Mouse (Mus musculus) stomach, postnatal 0 days (tissue): ENCODE measurements at regions not wholly inside any gene's neighbourhood (a gene's known extent, or its start where the extent isn't known, plus 50 kb on each side); places are given as distances from the start of the nearest gene placed in this dataset.

ENCODE experiments used
- ATAC-seq: fragments of 200-750 bp; cut with Nextera tagmentation; 2 replicates; pipeline ENCODE4 v1.8.0; 2017; ENCODE audit not compliant: low FRiP score, low TSS enrichment
- DNase-seq: peaks from one replicate; pipeline ENCODE4 v3.0.0-alpha.2; 2016; ENCODE audit warnings: low spot score
- H3K27ac ChIP-seq: fragments of 300-500 bp; sonication (generic); replicated peaks from 2 replicates; pipeline ENCODE4 v1.5.1; 2014; ENCODE audit warnings: mild to moderate bottlenecking, control low read depth
- H3K27me3 ChIP-seq: fragments of 300-500 bp; sonication (generic); 2 replicates; pipeline ENCODE4 v1.6.1; 2014; ENCODE audit warnings: low read length; ENCODE audit not compliant: control insufficient read depth, insufficient read depth
- H3K36me3 ChIP-seq: fragments of 300-500 bp; sonication (generic); 2 replicates; pipeline ENCODE4 v1.6.1; 2014; ENCODE audit warnings: low read length, mixed read lengths; ENCODE audit not compliant: control insufficient read depth, insufficient read depth
- H3K4me1 ChIP-seq: fragments of 300-500 bp; sonication (generic); replicated peaks from 2 replicates; pipeline ENCODE4 v1.6.1; 2014; ENCODE audit warnings: antibody characterized with exemption; ENCODE audit not compliant: control insufficient read depth, insufficient read depth
- H3K4me2 ChIP-seq: fragments of 300-500 bp; sonication (generic); replicated peaks from 2 replicates; pipeline ENCODE4 v1.6.1; 2014; ENCODE audit warnings: low read depth, mild to moderate bottlenecking, control low read depth, moderate library complexity
- H3K4me3 ChIP-seq: fragments of 300-500 bp; sonication (generic); 2 replicates; pipeline ENCODE4 v1.5.1; 2014; ENCODE audit warnings: low read depth, low read length, control low read depth
- H3K9ac ChIP-seq: fragments of 300-500 bp; sonication (generic); 2 replicates; pipeline ENCODE4 v1.6.1; 2014; ENCODE audit warnings: mild to moderate bottlenecking, low read length, control low read depth, mixed read lengths
- H3K9me3 ChIP-seq: fragments of 300-500 bp; sonication (generic); 2 replicates; pipeline ENCODE4 v1.6.1; 2016; ENCODE audit warnings: low read length; ENCODE audit not compliant: control insufficient read depth
- CTCF ChIP-seq: IDR thresholded peaks from 2 replicates; pipeline ENCODE4 v1.5.1; 2016; ENCODE audit warnings: antibody characterized with exemption, low read depth, mild to moderate bottlenecking, moderate library complexity
- EP300 ChIP-seq: optimal IDR thresholded peaks from 2 replicates; pipeline ENCODE3; 2016; ENCODE audit warnings: antibody characterized with exemption
- WGBS: fragments of 180-500 bp; shearing (Covaris S2); extraction: QIAGEN DNeasy Blood & Tissue Kit; methylation state at CpG from one replicate; pipeline ENCODE4 v1.1.7; 2014; 5-methylcytosine and 5-hydroxymethylcytosine counted together

GRCm38 (mm10) chr10:44607334-44607851 is 79.1 kb upstream of the Prdm1 start:
- 40% methylated on average over 5 of the region's 5 CpGs for WGBS
- peak; percentile 60 for ATAC-seq
- H3K36me3 ChIP-seq = no peaks in the 10 kb centered on the region

GRCm38 (mm10) chr10:44604512-44604911 is 76.2 kb upstream of the Prdm1 start:
- Histone ChIP-seq H3K4me3 (no peak overlapping the region), H3K4me1 (no peaks in the 10 kb centered on the region), H3K27ac (no peak overlapping the region), H3K27me3 (no peaks in the 10 kb centered on the region), H3K36me3 (no peaks in the 10 kb centered on the region), H3K9me3 (no peaks in the 10 kb centered on the region), H3K4me2 (no peak overlapping the region), H3K9ac (no peak overlapping the region)
- 82% methylated on average over 11 of the region's 11 CpGs for WGBS
- TF ChIP-seq EP300 (no peak), CTCF (no peak)
- DNase-seq (no peak), ATAC-seq (no peak)

More at GRCm38 (mm10) chr10:44607334-44607851, 79.1 kb upstream of the Prdm1 start:
- Histone ChIP-seq H3K4me3 (no peak overlapping the region), H3K9ac (no peak overlapping the region), H3K9me3 (no peaks in the 10 kb centered on the region), H3K4me2 (no peak overlapping the region; the same call in 1 of the 2 replicates), H3K27me3 (no peaks in the 10 kb centered on the region), H3K27ac (no peak overlapping the region), H3K4me1 (no peaks in the 10 kb centered on the region)
- DNase-seq = peak; percentile 19
- TF ChIP-seq CTCF = no peak
- no peak for TF ChIP-seq EP300

GRCm38 (mm10) chr10:44603461-44603860 is 75.2 kb upstream of the Prdm1 start:
- no peak overlapping the region for H3K27ac ChIP-seq
- no peak for DNase-seq
- H3K36me3 ChIP-seq = no peaks in the 10 kb centered on the region
- no peak overlapping the region for H3K4me3 ChIP-seq
- no peaks in the 10 kb centered on the region for H3K27me3 ChIP-seq
- 78% methylated on average over 5 of the region's 5 CpGs for WGBS
- H3K4me2 ChIP-seq = no peak overlapping the region
- H3K9ac ChIP-seq = no peak overlapping the region
- no peaks in the 10 kb centered on the region for H3K4me1 ChIP-seq
- no peaks in the 10 kb centered on the region for H3K9me3 ChIP-seq
- ATAC-seq = no peak
- TF ChIP-seq CTCF (no peak), EP300 (no peak)

GRCm38 (mm10) chr10:44601550-44601949 is 73.2 kb upstream of the Prdm1 start:
- ATAC-seq (no peak), DNase-seq (no peak)
- no peaks in the 10 kb centered on the region for H3K36me3 ChIP-seq
- no peaks in the 10 kb centered on the region for H3K4me1 ChIP-seq
- no peak overlapping the region for H3K27ac ChIP-seq
- TF ChIP-seq EP300 (no peak), CTCF (no peak)
- no peaks in the 10 kb centered on the region for H3K9me3 ChIP-seq
- no peak overlapping the region for H3K9ac ChIP-seq
- WGBS = 74% methylated on average over 10 of the region's 10 CpGs
- H3K4me3 ChIP-seq = no peak overlapping the region
- no peaks in the 10 kb centered on the region for H3K27me3 ChIP-seq
- H3K4me2 ChIP-seq = no peak overlapping the region

- WGBS = 46% methylated on average over 4 of the region's 4 CpGs
- H3K9ac ChIP-seq = no peak overlapping the region
- H3K27me3 ChIP-seq = no peaks in the 10 kb centered on the region
- TF ChIP-seq CTCF (no peak), EP300 (no peak)
- no peaks in the 10 kb centered on the region for H3K9me3 ChIP-seq
- H3K4me3 ChIP-seq = no peak overlapping the region
- H3K36me3 ChIP-seq = no peaks in the 10 kb centered on the region
- DNase-seq (no peak), ATAC-seq (no peak)
- no peaks in the 10 kb centered on the region for H3K4me1 ChIP-seq
- no peak overlapping the region for H3K4me2 ChIP-seq
- H3K27ac ChIP-seq = no peak overlapping the region
Measured at GRCm38 (mm10) chr10:44599964-44600334, 71.6 kb upstream of the Prdm1 start.

- Histone ChIP-seq H3K27ac (no peak overlapping the region), H3K4me1 (no peaks in the 10 kb centered on the region), H3K4me3 (no peak overlapping the region), H3K9me3 (no peaks in the 10 kb centered on the region), H3K36me3 (no peaks in the 10 kb centered on the region), H3K27me3 (no peaks in the 10 kb centered on the region), H3K9ac (no peak overlapping the region), H3K4me2 (no peak overlapping the region)
- ATAC-seq (no peak), DNase-seq (no peak)
- 78% methylated on average over 10 of the region's 10 CpGs for WGBS
- TF ChIP-seq CTCF = no peak
- no peak for TF ChIP-seq EP300
Measured at GRCm38 (mm10) chr10:44599331-44599963, 71.1 kb upstream of the Prdm1 start.
